Mouse (Mus musculus): ENCODE results near the gene Knop1.

- no peak for TF ChIP-seq CTCF (IDR thresholded peaks at IDR 0.05; ENCODE audit: low read depth, low read length)
- TF ChIP-seq TAL1 (conservative IDR thresholded peaks at IDR 0.05; ENCODE audit: low read depth, low read length), result no peak
- no peak for TF ChIP-seq GATA1 (IDR thresholded peaks at IDR 0.05; ENCODE audit: borderline replicate concordance, low read length)
- no peak for TF ChIP-seq POLR2AphosphoS5 (IDR thresholded peaks at IDR 0.05; ENCODE audit: insufficient replicate concordance, low read depth, low read length)
Measured at GRCm38 (mm10) chr7:118797600-118797999, 58.5 kb downstream of the Knop1 start.
